Mouse (Mus musculus) brain, embryonic 14.5 days (tissue): Measurements from ENCODE around the gene Midn.

Experiments
- CTCF ChIP-seq: fragments of 200-500 bp; IDR thresholded peaks from 2 replicates; pipeline ENCODE4 v1.5.1; 2012; ENCODE audit warnings: inconsistent platforms, mild to moderate bottlenecking, moderate library complexity, borderline replicate concordance; ENCODE audit not compliant: insufficient read depth, insufficient read length; ENCODE audit errors: extremely low read depth
- POLR2A ChIP-seq: fragments of 200-500 bp; IDR thresholded peaks from 2 replicates; pipeline ENCODE4 v1.6.1; 2012; ENCODE audit warnings: mild to moderate bottlenecking, inconsistent platforms, borderline replicate concordance; ENCODE audit not compliant: poor library complexity, insufficient read depth, insufficient read length, severe bottlenecking; ENCODE audit errors: extremely low read depth

DNA sequence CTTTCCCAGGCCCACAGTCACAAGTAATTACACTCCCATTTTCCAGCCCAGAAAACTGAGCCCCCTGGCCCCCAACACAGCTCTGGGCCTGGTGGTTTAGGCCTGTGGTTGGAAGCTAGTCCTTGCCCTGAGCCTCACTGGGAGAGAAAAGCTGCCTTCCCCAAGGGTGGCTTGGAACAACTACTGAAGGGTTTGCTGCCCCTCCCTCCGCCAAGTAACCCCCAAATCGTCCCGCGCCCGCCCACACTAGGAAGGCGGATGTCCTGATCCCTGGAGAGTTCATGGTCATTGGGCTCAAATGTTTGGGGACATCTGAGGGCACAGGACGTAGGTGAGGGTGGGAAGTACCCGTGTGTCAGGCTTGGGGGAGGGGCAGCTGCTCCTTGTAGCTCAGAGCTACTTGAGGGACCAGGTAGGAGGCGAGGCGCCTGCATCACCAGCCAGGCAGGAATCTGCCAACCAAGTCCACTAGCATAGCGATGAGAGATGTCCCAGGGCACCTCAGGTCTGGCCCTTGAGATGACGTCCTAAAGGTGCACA, 11.0 kb downstream of the Midn start:
- TF ChIP-seq CTCF (no peak), POLR2A (no peak)
